Mouse (Mus musculus) gastrocnemius, adult 18-20 months (tissue): ENCODE results near the gene Zfp92. TPM values are rescaled to one million over a fixed set of nuclear protein-coding genes. Genes with fewer than 3 reads are reported as not detected.
"Not testable (repeated sequence)": the region's sequence is repeated elsewhere in the genome, so short reads cannot be mapped to it uniquely, and the experiment has no call there.

Experiments used
- DNase-seq: peaks from one replicate; pipeline ENCODE4 v3.0.0; 2021; ENCODE audit warnings: low spot score
- long read RNA-seq, 2 experiments: library from polyadenylated mRNA; stranded (forward); transcript quantifications; one replicate each; pipeline ENCODE4 v2.0.0; 2021
- total RNA-seq, 2 experiments: library from RNA; stranded (reverse); gene quantifications; 2 replicates each; pipeline ENCODE4 v1.2.3; 2021

Zfp92 gene
- not detected for total RNA-seq
- long read RNA-seq, experiment 1 = 0 reads
- long read RNA-seq, experiment 2 = 0 reads

DNA sequence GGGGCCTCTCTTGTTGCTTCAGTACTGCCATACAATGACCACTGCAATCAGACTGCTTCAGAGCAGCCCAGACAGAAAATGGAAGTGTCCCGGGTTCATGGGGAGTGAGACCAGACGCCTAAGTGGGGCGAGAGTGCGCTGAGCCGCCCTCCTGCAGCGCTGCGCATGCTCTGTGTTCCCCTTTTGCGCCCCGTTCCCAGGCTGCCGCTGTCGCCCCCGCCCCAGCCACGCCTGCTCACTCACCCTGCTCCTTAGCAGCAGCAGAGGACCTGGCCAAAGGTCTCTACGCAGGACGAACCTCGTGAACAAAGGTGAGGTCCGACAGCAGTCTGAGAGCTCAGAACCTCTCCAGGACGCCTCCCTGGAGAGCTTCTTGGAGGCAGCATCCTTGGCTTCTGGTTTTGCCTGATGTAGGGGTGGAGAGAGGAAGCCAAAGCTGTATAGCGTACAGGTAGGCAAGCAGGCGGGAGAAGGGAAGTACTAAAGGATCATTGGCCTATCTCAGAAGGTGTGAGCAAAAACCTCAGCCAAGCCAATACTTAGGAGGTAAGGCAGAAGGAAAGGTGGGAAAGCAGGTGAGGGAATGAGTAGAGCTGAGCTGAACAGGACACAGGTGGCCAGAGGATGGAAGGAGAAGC is at the start of gene Zfp92:
Zfp92 (plus strand) TSS at position 217 of the 638 bp plus-strand sequence.
- no peak for DNase-seq

DNA sequence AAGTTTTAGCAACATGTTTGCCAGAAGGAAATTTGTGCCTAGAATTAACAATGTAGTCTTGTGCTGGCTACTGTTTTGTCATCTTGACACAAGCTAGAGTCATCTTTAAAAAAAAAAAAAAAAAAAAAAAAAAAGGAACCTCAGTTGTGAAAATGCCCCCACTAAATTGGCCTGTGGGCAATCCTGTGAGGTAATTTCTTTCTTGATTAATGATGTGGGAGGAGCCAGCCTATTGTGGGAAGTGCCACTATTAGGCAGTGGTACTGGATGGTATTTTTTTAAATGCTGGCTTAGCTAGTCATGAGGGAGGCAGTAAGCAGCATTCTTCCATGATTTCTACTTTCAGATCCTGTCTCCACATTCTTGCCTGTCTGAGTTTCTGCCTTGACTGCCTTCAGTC is 47.6 kb upstream of the Zfp92 start:
- DNase-seq = no peak

GRCm38 (mm10) chrX:73384419-73384818 is 26.5 kb upstream of the Zfp92 start:
- no peak for DNase-seq

DNA sequence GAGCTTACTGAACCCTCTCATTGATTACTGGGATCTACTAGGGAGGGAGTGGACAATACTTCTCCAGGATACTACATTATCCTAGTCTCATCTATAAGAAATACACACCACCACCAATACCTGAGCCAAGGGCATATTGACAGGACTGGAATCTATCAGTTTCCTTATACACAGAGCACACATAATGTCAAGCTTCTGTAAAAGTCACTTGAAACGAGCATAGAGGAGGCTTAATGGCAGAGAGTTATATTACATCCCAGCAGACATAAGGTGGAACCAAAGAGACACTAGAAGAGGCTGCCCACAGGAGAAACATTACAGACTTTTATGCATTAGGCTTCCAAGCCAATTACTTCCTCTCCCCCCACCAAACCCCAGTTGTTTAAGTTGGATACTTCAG is 26.0 kb upstream of the Zfp92 start:
- DNase-seq = no peak

- DNase-seq = peak; percentile 60
Measured at GRCm38 (mm10) chrX:73391481-73391880, 19.4 kb upstream of the Zfp92 start.

DNA sequence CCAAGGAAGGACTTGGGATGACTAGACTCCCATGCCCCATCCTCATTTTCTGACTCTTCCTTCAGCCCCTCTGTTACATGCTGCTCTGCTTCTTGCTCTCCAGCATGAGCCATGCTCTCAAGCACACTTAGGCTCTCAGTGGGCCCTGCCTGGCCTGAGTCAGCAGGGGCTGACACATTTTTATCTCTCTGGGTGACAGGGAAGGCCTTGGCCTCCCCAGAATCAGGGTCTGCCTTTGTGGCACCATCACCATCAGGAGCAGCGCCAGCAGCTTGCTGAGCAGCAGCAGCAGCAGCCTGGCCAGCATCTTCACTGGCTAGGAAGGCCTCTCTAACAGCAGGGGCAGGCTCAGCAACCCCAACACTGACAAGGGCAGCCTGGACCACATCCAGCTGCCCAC is 14.4 kb upstream of the Zfp92 start:
- no peak for DNase-seq

GRCm38 (mm10) chrX:73398636-73399035 is 12.3 kb upstream of the Zfp92 start, which contains the start of gene Gm18336:
TSS of gene Gm18336 (minus strand) at chrX:73398736.
- DNase-seq = not testable (repeated sequence)

DNA sequence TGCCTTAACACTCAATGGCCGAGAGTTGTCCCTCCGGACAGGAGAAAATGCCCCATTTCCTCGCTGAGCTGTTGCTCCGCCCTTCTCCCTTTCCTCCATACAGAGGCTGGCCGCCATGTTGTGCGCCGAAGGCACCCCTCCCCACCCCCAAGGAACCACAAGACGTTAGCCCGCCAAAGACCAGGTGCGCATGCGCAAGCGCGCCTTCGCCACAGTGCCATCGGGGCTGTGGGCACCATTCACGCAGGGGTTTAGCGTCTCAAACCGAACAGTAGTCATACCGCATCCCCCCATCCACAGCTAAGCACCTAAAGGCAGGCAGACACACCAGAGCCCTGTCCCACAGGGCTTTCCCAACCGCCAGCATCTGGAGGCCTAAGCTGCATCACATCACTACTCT is 9.9 kb upstream of the Zfp92 start:
- DNase-seq = no peak

- DNase-seq = no peak
Measured at GRCm38 (mm10) chrX:73401616-73402015, 9.3 kb upstream of the Zfp92 start.

DNA sequence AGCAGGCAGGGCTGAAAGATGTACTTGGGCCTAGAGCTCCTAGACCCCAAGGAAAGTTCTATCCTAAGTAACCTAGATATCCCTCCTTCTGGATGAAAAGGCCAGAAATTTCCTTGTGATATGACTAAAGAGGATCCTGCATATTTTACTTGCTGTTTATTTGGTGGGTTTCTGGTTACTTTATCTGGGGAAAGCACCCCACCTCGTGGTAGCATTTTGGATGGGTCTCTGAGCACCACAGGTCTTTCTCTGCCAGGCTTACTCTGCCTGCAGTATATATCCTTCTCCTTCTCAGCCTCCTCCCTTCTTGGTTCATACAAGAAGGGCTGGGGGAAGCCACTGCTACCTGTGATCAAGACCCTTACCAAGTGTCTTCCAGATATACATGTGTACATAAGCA is 1.9 kb downstream of the Zfp92 start:
- DNase-seq = no peak

DNA sequence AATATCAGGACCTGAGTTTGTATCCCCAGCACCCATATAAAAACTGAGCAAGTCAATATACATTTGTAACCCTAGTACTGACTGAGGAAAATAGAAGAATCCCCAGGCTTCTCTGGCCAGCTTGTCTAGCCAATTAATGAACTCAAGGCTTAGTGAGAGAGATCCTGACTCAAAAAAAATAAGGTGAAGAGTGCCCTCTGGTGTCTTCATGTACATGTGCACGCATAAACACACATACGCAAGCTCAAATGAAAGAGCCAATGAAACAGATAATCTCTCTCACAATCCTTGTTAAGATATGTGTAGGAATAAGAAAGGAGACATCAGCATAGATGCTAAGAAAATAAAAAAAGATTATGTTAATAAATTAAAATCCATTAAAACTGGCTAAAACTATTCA is 19.1 kb downstream of the Zfp92 start:
- DNase-seq = peak; percentile 9

- no peak for DNase-seq
Measured at GRCm38 (mm10) chrX:73432850-73433249, 22.0 kb downstream of the Zfp92 start.

DNA sequence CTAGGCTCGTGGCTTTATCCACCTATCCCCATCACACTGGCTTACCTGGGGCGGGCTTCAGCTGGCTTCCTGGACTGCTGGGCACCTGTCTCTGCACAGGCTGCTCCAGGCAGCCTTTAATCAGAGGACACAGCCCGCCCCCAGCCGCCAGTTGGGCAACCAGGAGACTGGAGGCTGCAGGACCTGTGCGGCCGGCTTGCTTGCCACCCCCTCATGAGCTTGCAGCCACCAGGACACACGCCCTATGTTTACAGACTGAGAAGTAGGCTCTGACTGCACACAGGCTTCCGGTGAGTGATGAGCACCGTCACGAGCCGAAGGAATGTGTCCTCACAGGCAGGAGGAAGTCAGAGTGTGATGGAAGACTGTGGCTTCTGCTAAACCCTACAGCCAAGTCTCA is 24.4 kb downstream of the Zfp92 start, which contains the start of gene Trex2:
Trex2 (minus strand) TSS at position 93 of the 400 bp plus-strand sequence.
- DNase-seq = no peak

GRCm38 (mm10) chrX:73441428-73441827 is 30.5 kb downstream of the Zfp92 start:
- no peak for DNase-seq

DNA sequence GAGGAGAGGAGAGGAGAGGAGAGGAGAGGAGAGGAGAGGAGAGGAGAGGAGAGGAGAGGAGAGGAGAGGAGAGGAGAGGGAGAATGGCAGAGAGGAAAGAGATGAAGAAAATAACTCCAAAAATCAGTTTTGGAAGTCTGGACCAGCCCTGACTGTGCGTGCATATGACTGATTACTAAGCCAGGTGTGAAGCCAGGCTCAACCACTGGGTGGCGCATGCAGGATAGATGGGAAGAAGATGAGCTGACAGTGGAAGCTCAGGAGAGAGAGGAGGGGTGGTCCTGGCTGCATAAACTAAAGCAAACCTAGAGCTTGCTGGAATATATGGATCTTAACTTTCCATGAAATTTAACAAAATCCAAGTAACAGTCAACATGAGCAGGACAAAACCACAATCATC is 41.1 kb downstream of the Zfp92 start:
- peak; percentile 51 for DNase-seq

DNA sequence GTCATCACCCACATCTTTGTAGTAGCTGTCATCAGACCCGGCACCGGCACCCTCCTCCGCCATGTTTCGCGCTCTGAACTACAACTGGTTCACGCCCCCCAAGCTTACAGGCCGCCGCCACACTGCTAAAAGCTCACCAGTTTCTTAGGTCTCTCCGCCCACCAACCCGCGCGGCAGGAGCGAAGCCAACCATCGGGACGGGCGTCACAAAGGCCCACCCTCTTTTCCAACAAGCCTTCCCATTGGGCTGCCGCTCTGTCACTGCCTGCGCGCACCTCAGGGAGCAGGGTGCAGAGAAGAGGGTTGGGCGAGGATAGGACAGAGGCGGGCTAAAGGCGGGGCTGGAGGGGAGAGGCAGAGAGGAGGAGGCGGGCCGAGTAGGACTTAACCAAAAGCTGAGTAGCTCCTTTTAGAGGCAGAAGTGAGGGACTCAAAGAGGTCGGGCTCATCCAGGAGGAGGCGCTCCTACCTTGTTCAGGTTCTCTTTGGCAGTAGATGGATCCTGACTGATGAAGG is 48.0 kb downstream of the Zfp92 start, which contains the start of gene Haus7:
Haus7 (minus strand) TSS at position 168 of the 516 bp plus-strand sequence.
- DNase-seq = peak; percentile 94

GRCm38 (mm10) chrX:73460792-73461191 is 49.9 kb downstream of the Zfp92 start:
- no peak for DNase-seq

DNA sequence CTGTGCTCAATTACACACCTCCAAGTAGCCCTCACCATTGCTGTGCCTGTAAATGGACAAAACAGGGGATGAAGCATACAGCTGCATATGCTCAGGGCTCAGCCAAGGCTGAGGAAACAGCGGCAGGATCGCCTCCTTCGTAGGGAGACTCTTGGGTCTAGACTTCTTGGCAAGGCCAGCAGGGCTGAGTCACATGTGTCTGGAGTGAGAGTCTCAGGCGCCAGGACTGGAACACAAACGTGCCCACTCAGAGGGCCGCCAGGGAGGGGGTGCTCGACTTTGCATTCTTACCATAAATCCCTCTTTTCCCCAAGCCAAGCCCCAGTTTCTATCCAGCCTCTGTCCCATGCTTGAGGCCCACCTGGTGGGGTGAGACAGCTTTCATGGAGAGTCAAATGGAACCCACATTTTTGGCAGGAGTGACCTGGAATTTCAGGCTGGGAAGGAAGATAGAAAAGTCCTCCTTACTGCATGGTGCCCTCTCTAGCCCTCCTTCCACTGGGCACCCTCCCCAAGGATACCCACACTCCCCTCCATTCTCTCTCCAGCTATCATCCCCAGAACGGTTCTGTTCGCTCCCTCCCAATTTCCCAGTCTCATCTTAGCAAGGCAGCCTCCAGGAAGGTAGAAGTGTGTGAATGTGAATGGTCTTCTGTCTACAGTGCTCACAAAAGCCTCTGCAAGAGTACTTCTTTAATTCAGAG is 54.7 kb downstream of the Zfp92 start:
- peak; percentile 46 for DNase-seq

DNA sequence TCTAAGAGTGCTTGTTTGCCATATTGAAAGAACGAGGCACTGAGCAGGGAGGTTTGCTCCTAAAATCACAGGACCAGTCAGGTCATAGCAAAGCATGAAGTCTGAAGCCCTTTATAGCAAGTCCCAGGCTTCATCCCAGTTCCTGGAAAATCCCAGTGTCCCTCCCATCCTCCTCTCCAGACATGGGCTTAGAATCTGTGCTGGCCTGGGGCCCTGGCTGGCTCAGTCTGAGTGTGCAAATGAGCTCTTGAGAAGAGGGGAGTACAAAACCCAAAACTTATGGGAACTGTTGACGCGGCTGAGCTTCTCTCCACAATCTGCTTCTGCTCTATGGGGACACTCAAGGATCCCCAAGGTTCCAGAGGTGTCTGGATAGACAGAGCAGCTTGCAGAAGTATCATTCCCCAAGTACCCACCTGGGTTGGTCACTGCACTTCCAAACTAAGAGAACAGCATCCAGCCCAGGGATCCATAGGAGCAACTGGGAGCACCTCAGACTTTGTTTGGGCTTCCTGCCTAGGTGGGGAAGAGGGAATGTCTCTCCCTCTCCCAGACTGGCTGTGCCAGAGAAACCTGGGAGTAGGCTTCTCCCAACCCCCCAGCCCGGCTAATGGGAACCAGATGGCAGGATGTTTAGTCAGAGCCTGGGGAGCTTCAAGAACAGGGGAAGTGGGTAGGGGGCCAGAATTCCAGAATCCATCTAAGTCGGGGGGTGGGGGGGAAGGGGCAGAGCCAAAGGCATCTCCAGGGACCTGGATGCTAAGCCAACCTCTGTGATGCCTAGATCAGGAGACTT is 56.7 kb downstream of the Zfp92 start:
- DNase-seq = no peak

- DNase-seq = no peak
Measured at GRCm38 (mm10) chrX:73468330-73468729, 57.4 kb downstream of the Zfp92 start.

DNA sequence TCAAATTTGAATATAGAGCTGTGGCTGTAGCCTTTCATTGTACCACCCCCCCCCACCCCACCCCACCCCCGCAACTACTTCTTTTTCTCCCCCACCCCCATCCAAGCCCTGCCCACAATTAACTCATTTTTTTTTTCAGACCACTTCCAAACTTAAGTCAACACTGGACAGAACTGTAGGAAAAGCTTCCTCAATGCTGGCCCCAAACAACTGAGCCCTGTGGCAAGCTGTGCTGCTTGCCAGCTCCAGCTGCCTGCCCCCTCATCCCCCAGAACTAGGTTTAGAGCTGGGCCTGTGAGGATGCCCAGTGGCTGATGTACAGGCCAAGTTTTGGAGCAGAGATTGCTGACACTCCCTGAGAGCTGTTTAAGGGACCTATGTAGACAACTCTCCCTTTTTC is 57.9 kb downstream of the Zfp92 start:
- DNase-seq = no peak

GRCm38 (mm10) chrX:73471764-73472163 is 60.9 kb downstream of the Zfp92 start:
- no peak for DNase-seq
